Mouse (Mus musculus): ENCODE results near the gene Ssrp1. TPM values are rescaled to one million over a fixed set of nuclear protein-coding genes. Genes with fewer than 3 reads are reported as not detected.
A peak's percentile ranks its signal among the peaks of the same experiment; 100 is the strongest.

Ssrp1 gene
- 409 and 418 TPM in 2 replicates for polyA plus RNA-seq (2014; fragmentation: Nextera tagmentation; extraction: Ambion mirVana)

GRCm38 (mm10) chr2:85037047-85038026, at the start of gene Ssrp1, which contains the start of gene P2rx3:
Gene Ssrp1, plus strand, starts transcription at chr2:85037234.
Gene P2rx3, minus strand, starts transcription at chr2:85037462.
- Histone ChIP-seq H3K4me2 (ENCODE audit: low read depth, severe bottlenecking) (peak within 1 kb of the TSS; percentile 73), H3K36me3 (ENCODE audit: control insufficient read depth, insufficient read depth, low read length) (peaks cover 21% of the 10 kb centered on the region), H3K27ac (replicated peaks; ENCODE audit: low read depth, low read length) (peak within 1 kb of the TSS; percentile 80), H3K9me3 (ENCODE audit: control insufficient read depth, low read length) (no peaks in the 10 kb centered on the region), H3K4me3 (ENCODE audit: low read depth, low read length) (peak within 1 kb of the TSS; percentile 67), H3K9ac (ENCODE audit: low read length) (peak within 1 kb of the TSS; percentile 91), H3K27me3 (ENCODE audit: control insufficient read depth, insufficient read depth, low read length) (no peaks in the 10 kb centered on the region), H3K4me1 (ENCODE audit: control insufficient read depth, insufficient read depth, low read length) (peaks cover 2% of the 10 kb centered on the region; the same call in 1 of the 2 replicates)
- DNase-seq (ENCODE audit: low spot score) (peak; percentile 95), ATAC-seq (ENCODE audit: insufficient number of reproducible peaks, low FRiP score, low TSS enrichment, low read depth) (peak; percentile 93)
- under 1% methylated on average over 66 of the region's 66 CpGs for whole genome bisulfite sequencing

- Histone ChIP-seq H3K4me1 (ENCODE audit: control insufficient read depth, insufficient read depth, low read length) (no peaks in the 10 kb centered on the region), H3K27me3 (ENCODE audit: control insufficient read depth, insufficient read depth, low read length) (no peaks in the 10 kb centered on the region), H3K9me3 (ENCODE audit: control insufficient read depth, low read length) (no peaks in the 10 kb centered on the region), H3K9ac (ENCODE audit: low read length) (no peak within 1 kb of the TSS), H3K4me3 (ENCODE audit: low read depth, low read length) (no peak within 1 kb of the TSS), H3K4me2 (ENCODE audit: low read depth, severe bottlenecking) (no peak within 1 kb of the TSS), H3K27ac (replicated peaks; ENCODE audit: low read depth, low read length) (no peak within 1 kb of the TSS), H3K36me3 (ENCODE audit: control insufficient read depth, insufficient read depth, low read length) (no peaks in the 10 kb centered on the region)
- WGBS: 63% methylated on average over 1 of the region's 1 CpGs
- ATAC-seq (ENCODE audit: insufficient number of reproducible peaks, low FRiP score, low TSS enrichment, low read depth): no peak
- DNase-seq (ENCODE audit: low spot score): no peak
Measured at GRCm38 (mm10) chr2:84987930-84988329, 49.1 kb upstream of the Ssrp1 start, which contains the start of gene Prg3. Gene Prg3, plus strand, starts transcription at chr2:84988215.

- Histone ChIP-seq H3K27ac (replicated peaks; ENCODE audit: low read depth, low read length) (no peak overlapping the region), H3K9me3 (ENCODE audit: control insufficient read depth, low read length) (no peaks in the 10 kb centered on the region), H3K27me3 (ENCODE audit: control insufficient read depth, insufficient read depth, low read length) (no peaks in the 10 kb centered on the region), H3K4me1 (ENCODE audit: control insufficient read depth, insufficient read depth, low read length) (no peaks in the 10 kb centered on the region), H3K4me2 (ENCODE audit: low read depth, severe bottlenecking) (no peak overlapping the region), H3K9ac (ENCODE audit: low read length) (no peak overlapping the region), H3K36me3 (ENCODE audit: control insufficient read depth, insufficient read depth, low read length) (no peaks in the 10 kb centered on the region), H3K4me3 (ENCODE audit: low read depth, low read length) (no peak overlapping the region)
- ATAC-seq (ENCODE audit: insufficient number of reproducible peaks, low FRiP score, low TSS enrichment, low read depth) (no peak), DNase-seq (ENCODE audit: low spot score) (no peak)
- WGBS: 85% methylated on average over 2 of the region's 2 CpGs
Measured at GRCm38 (mm10) chr2:84996376-84996775, 40.7 kb upstream of the Ssrp1 start.

GRCm38 (mm10) chr2:84999486-85000181, 37.4 kb upstream of the Ssrp1 start:
- Histone ChIP-seq H3K36me3 (ENCODE audit: control insufficient read depth, insufficient read depth, low read length) (no peaks in the 10 kb centered on the region), H3K4me2 (ENCODE audit: low read depth, severe bottlenecking) (no peak overlapping the region), H3K4me1 (ENCODE audit: control insufficient read depth, insufficient read depth, low read length) (no peaks in the 10 kb centered on the region), H3K9me3 (ENCODE audit: control insufficient read depth, low read length) (no peaks in the 10 kb centered on the region), H3K4me3 (ENCODE audit: low read depth, low read length) (no peak overlapping the region), H3K27ac (replicated peaks; ENCODE audit: low read depth, low read length) (no peak overlapping the region), H3K9ac (ENCODE audit: low read length) (no peak overlapping the region), H3K27me3 (ENCODE audit: control insufficient read depth, insufficient read depth, low read length) (no peaks in the 10 kb centered on the region)
- ATAC-seq (ENCODE audit: insufficient number of reproducible peaks, low FRiP score, low TSS enrichment, low read depth) (no peak), DNase-seq (ENCODE audit: low spot score) (no peak)
- WGBS: 77% methylated on average over 3 of the region's 3 CpGs

GRCm38 (mm10) chr2:85001497-85001896, 35.5 kb upstream of the Ssrp1 start:
- Histone ChIP-seq H3K9ac (ENCODE audit: low read length) (no peak overlapping the region), H3K27ac (replicated peaks; ENCODE audit: low read depth, low read length) (no peak overlapping the region), H3K4me1 (ENCODE audit: control insufficient read depth, insufficient read depth, low read length) (no peaks in the 10 kb centered on the region), H3K4me2 (ENCODE audit: low read depth, severe bottlenecking) (no peak overlapping the region), H3K36me3 (ENCODE audit: control insufficient read depth, insufficient read depth, low read length) (no peaks in the 10 kb centered on the region), H3K27me3 (ENCODE audit: control insufficient read depth, insufficient read depth, low read length) (no peaks in the 10 kb centered on the region), H3K9me3 (ENCODE audit: control insufficient read depth, low read length) (no peaks in the 10 kb centered on the region), H3K4me3 (ENCODE audit: low read depth, low read length) (no peak overlapping the region)
- no peak for DNase-seq (ENCODE audit: low spot score)
- WGBS: 91% methylated on average over 13 of the region's 13 CpGs
- ATAC-seq (ENCODE audit: insufficient number of reproducible peaks, low FRiP score, low TSS enrichment, low read depth): no peak

- DNase-seq (ENCODE audit: low spot score) (no peak), ATAC-seq (ENCODE audit: insufficient number of reproducible peaks, low FRiP score, low TSS enrichment, low read depth) (no peak)
- Histone ChIP-seq H3K4me3 (ENCODE audit: low read depth, low read length) (no peak overlapping the region), H3K4me1 (ENCODE audit: control insufficient read depth, insufficient read depth, low read length) (no peaks in the 10 kb centered on the region), H3K27ac (replicated peaks; ENCODE audit: low read depth, low read length) (no peak overlapping the region), H3K9ac (ENCODE audit: low read length) (no peak overlapping the region), H3K4me2 (ENCODE audit: low read depth, severe bottlenecking) (no peak overlapping the region), H3K9me3 (ENCODE audit: control insufficient read depth, low read length) (no peaks in the 10 kb centered on the region), H3K36me3 (ENCODE audit: control insufficient read depth, insufficient read depth, low read length) (no peaks in the 10 kb centered on the region), H3K27me3 (ENCODE audit: control insufficient read depth, insufficient read depth, low read length) (no peaks in the 10 kb centered on the region)
- 69% methylated on average over 8 of the region's 8 CpGs for WGBS
Measured at GRCm38 (mm10) chr2:85002575-85002974, 34.5 kb upstream of the Ssrp1 start.

- H3K4me1 ChIP-seq (ENCODE audit: control insufficient read depth, insufficient read depth, low read length): no peaks in the 10 kb centered on the region
- H3K4me2 ChIP-seq (ENCODE audit: low read depth, severe bottlenecking): no peak overlapping the region
- no peak overlapping the region for H3K4me3 ChIP-seq (ENCODE audit: low read depth, low read length)
- H3K27ac ChIP-seq (replicated peaks; ENCODE audit: low read depth, low read length): no peak overlapping the region
- WGBS: 88% methylated on average over 4 of the region's 4 CpGs
- DNase-seq (ENCODE audit: low spot score) (no peak), ATAC-seq (ENCODE audit: insufficient number of reproducible peaks, low FRiP score, low TSS enrichment, low read depth) (no peak)
- no peak overlapping the region for H3K9ac ChIP-seq (ENCODE audit: low read length)
- H3K36me3 ChIP-seq (ENCODE audit: control insufficient read depth, insufficient read depth, low read length): no peaks in the 10 kb centered on the region
- H3K27me3 ChIP-seq (ENCODE audit: control insufficient read depth, insufficient read depth, low read length): no peaks in the 10 kb centered on the region
- H3K9me3 ChIP-seq (ENCODE audit: control insufficient read depth, low read length): no peaks in the 10 kb centered on the region
Measured at GRCm38 (mm10) chr2:85004341-85004740, 32.7 kb upstream of the Ssrp1 start.

GRCm38 (mm10) chr2:85006600-85006999, 30.4 kb upstream of the Ssrp1 start:
- DNase-seq (ENCODE audit: low spot score): no peak
- H3K4me3 ChIP-seq (ENCODE audit: low read depth, low read length): no peak overlapping the region
- H3K27ac ChIP-seq (replicated peaks; ENCODE audit: low read depth, low read length): no peak overlapping the region
- H3K4me2 ChIP-seq (ENCODE audit: low read depth, severe bottlenecking): no peak overlapping the region
- H3K36me3 ChIP-seq (ENCODE audit: control insufficient read depth, insufficient read depth, low read length): no peaks in the 10 kb centered on the region
- no peak for ATAC-seq (ENCODE audit: insufficient number of reproducible peaks, low FRiP score, low TSS enrichment, low read depth)
- H3K27me3 ChIP-seq (ENCODE audit: control insufficient read depth, insufficient read depth, low read length): no peaks in the 10 kb centered on the region
- 85% methylated on average over 7 of the region's 7 CpGs for WGBS
- no peaks in the 10 kb centered on the region for H3K9me3 ChIP-seq (ENCODE audit: control insufficient read depth, low read length)
- no peaks in the 10 kb centered on the region for H3K4me1 ChIP-seq (ENCODE audit: control insufficient read depth, insufficient read depth, low read length)
- no peak overlapping the region for H3K9ac ChIP-seq (ENCODE audit: low read length)
